Mouse (Mus musculus): ENCODE measurements around the gene Pgap3.

Pgap3 gene

DNA sequence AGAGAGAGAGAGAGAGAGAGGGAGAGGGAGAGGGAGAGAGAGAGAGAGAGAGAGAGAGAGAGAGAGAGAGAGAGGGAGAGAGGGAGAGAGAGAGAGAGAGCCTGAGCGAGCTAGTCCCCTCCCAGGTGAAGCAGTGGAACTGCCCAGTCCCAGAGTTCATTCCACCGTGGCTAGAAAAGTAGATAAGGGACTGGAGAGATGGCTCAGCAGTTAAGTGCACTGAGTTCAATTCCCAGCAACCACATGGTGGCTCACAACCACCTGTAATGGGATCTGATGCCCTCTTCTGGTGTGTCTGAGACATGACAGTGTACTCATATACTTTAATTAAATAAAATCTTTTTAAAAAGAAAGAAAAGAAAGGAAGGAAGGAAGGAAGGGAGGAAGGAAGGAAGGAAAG lies 17.9 kb downstream of the Pgap3 start:
- WGBS, result 73% methylated on average over 2 of the region's 2 CpGs

- WGBS, result 88% methylated on average over 2 of the region's 2 CpGs
These were observed 18.6 kb downstream of the Pgap3 start for GRCm38 (mm10) chr11:98381651-98382050.

GRCm38 (mm10) chr11:98380106-98380505 lies 20.2 kb downstream of the Pgap3 start:
- 67% methylated on average over 6 of the region's 6 CpGs for WGBS

- WGBS, result 85% methylated on average over 7 of the region's 7 CpGs
These were observed 20.9 kb downstream of the Pgap3 start for GRCm38 (mm10) chr11:98379379-98379778.

DNA sequence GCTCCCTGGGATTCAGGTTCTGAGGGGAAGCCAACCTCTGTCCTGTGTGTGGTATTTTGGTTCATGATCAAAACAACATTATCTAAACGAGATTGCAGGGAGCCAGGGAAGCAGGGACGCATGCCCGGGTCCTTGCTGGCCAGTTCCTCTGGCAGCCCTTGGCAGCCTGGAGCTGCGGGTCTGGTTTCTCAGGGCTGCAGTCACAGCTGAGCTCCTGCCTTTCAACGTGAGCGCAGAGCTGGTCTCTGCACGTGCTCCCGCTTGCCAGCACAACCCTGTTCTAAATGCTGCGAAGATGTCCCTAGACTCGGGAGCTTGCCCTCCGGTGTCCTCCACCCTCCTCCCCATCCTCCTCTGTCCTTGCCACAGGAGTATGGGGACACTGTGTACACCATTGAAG lies 22.5 kb downstream of the Pgap3 start:
- 82% methylated on average over 11 of the region's 11 CpGs for WGBS

- 49% methylated on average over 5 of the region's 5 CpGs for WGBS
These were observed 23.5 kb downstream of the Pgap3 start for GRCm38 (mm10) chr11:98376756-98377155.

GRCm38 (mm10) chr11:98374266-98374665 lies 26.0 kb downstream of the Pgap3 start:
- WGBS, result 88% methylated on average over 8 of the region's 8 CpGs

GRCm38 (mm10) chr11:98373244-98373643 lies 27.0 kb downstream of the Pgap3 start:
- 64% methylated on average over 6 of the region's 6 CpGs for WGBS

DNA sequence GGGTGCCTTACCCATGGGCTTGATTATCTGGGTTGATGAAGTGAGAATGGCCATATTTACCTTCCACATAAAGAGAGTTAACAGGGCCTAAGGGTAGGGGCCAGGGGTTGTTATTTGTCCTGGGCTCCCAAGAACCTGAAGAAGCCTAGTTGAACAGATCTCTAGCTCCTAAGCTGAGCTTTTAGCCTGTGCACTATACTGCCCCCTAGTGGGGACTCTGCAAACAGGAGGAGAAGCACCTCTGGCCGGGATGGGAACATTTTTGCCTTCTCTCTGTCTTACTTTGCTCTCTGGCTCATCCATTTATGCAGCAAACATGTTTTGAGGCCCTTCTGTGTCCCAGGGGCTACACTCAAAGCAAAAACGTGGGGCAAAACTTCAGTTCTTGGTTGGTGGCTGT lies 27.9 kb downstream of the Pgap3 start:
- WGBS, result 19% methylated on average over 2 of the region's 2 CpGs

DNA sequence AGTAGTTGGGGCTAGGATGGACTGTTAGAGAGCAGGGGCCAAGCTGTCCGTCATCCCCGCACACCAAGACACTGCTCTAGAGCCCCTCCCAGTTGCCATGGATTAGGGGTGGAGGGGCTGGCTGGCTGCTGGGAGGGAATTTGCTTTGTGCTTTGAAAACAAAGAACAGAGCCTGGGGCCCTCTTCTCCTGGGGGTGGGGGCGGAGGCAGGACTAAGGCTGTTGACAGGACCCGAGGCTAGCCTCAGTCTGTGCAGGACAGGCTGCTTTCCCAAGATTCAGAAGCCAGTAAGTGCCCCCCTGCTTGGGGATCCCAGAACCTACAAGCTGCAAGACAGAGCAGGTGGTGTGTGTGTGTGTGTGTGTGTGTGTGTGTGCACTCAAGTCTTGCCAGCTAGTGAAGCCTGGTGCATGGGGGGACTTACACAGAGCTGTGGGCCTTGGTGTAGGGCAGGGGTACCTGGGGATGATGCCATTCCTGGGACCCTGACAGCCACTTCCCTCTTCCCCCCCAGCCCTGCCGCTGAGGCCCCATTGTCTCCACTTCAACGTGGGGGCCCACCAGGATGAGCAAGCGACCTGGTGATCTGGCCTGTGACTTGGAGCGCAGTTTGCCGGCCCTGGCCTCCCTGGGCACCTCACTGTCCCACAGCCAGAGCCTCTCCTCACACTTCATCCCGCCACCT lies 28.6 kb downstream of the Pgap3 start:
- WGBS, result 53% methylated on average over 10 of the region's 10 CpGs

- WGBS, result 64% methylated on average over 2 of the region's 2 CpGs
These were observed 29.7 kb downstream of the Pgap3 start for GRCm38 (mm10) chr11:98370588-98370987.

DNA sequence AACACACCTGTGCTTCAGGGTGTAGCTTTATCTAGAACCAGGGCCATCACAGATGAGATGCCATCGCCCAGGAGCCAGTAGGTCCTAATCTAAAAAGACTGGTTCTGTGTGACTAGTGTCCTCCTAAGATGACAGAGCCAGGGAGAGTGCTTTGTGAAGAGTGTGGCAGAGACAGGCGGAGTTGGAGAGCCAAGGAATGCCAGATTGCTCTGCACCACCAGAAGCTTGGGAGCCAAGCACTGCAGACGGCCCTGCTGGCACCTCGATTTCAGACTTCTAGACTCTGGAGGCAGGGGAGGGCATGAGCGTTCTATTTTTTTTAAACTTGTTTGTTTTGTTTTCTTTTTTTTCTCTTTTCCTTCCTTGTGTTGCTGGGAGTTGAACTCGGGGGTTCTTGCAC lies 31.0 kb downstream of the Pgap3 start:
- WGBS, result 35% methylated on average over 6 of the region's 6 CpGs

DNA sequence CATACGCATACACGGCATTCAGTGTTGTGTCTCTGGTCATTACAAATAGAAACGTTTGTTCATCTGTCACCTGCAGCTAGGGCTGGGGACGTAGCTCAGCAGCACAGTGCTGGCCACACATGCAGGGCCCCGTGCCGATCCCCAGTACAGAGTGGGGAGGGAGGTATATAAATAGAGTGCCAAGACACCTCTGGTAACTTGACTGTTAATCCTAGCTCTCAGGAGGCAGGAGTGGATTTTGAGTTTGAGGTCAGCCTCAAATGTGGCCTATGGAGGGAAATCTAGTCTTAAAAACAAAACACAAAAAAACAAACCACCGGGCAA lies 32.5 kb downstream of the Pgap3 start:
- WGBS, result 65% methylated on average over 7 of the region's 7 CpGs

- 41% methylated on average over 10 of the region's 10 CpGs for WGBS
These were observed 33.0 kb downstream of the Pgap3 start for GRCm38 (mm10) chr11:98367171-98367862.

DNA sequence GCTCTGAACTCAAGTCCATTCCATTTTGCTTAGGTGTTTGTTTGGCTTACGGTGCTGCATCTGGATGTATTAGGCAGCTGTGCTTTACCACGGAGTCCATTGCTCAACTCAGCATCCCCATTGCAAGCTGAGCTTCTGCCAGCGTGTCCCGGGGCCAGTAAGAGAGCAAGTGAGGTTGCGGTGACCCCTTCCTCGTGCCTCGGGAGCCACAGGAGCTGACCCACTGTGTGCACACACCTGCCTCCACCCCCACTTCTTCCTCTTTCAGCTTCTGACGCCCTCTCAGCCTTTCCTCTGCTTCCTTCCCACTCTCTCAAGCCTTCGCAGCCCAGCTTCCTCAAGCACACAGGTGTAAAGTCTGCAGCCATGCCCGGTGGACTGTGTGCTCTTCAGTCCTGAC lies 34.0 kb downstream of the Pgap3 start:
- 60% methylated on average over 10 of the region's 10 CpGs for WGBS

DNA sequence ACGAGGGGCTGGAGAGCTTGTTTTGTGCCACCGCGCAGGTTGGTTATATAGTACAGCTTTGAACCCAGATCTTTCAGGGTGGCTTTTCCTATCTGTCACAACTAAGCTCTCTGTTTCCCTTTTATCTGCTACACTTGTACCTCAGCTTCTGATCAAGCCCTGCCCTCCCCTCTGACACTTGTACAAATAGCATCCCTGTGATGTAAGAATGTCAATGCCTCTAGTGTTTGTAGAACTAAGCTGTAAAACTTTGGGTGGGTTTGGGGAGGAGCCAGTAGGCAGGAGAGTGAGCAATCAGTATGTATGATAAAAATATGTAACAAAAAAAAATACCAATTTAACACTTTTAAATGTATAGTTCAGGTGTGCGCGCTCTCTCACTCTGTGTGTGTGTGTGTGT lies 35.9 kb downstream of the Pgap3 start:
- WGBS, result 97% methylated on average over 5 of the region's 5 CpGs

- 83% methylated on average over 5 of the region's 5 CpGs for WGBS
These were observed 36.5 kb downstream of the Pgap3 start for GRCm38 (mm10) chr11:98363817-98364216.

GRCm38 (mm10) chr11:98360866-98361521 lies 39.3 kb downstream of the Pgap3 start:
- WGBS, result 43% methylated on average over 9 of the region's 9 CpGs

DNA sequence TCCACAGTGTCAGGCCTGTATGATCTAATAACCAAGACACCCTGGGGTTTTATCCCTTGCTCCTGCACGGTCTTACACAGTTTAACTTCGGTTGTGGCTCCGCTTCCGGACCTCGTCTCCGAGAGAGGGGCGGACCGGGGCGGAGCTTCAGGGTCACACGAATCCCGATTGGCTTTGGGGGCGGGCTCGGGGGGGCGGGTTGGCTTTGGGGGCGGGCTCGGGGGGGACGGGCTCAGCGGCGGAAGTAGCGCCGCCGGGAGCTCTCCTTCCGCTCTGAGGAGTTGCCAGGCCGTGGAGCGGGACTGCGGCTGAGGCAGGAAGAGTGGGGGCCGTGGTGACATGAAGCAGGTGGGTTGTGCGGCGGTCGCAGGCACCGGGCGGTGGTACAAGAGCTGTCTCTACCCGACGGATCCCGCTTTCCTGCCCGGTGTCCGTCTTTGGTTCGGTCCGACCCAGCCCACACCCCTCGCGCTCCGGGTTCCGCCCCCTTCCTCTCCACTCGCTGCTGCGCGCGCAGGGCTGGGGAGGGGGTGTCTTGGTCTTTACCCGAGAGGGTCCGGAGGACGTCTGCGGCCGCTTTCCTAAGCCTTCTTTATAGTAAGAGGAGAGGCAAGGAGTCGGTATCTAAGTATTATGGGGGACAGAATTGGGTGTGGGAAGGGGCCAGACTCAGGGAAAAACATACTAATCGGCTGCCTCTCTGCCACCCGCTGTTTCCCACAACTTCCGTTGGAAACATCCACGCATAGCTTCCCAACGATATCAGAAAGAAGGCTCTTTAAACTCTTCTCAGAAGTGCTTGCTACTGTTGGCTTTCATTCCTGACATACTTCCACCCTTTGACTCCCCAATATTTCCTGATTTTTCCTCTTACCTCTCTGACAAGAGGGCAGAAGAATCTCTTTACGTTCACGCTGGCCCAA lies 41.9 kb downstream of the Pgap3 start, which contains the start of gene Stard3:
Stard3 (plus strand) TSS at position 208 of the 923 bp plus-strand sequence.
- under 1% methylated on average over 59 of the region's 60 CpGs for WGBS

GRCm38 (mm10) chr11:98357396-98358160 lies 42.7 kb downstream of the Pgap3 start:
- WGBS, result 17% methylated on average over 13 of the region's 13 CpGs

Measured in cerebral cortex, adult 2 months (tissue).